Mouse (Mus musculus) embryonic facial prominence, embryonic 14.5 days (tissue): ENCODE data around the gene Samhd1. TPM values are rescaled to one million over a fixed set of nuclear protein-coding genes. Genes with fewer than 3 reads are reported as not detected.
A peak's percentile ranks its signal among the peaks of the same experiment; 100 is the strongest.

ENCODE experiments used
- ATAC-seq: fragments of 200-750 bp; cut with Nextera tagmentation; 2 replicates; pipeline ENCODE4 v1.8.0; 2017; ENCODE audit warnings: low read depth, moderate number of reproducible peaks, moderate TSS enrichment
- DNase-seq: peaks from one replicate; pipeline ENCODE4 v3.0.0-alpha.2; 2015; ENCODE audit warnings: low spot score
- H3K27ac ChIP-seq: fragments of 300-500 bp; sonication (generic); replicated peaks from 2 replicates; pipeline ENCODE4 v1.5.1; 2014; ENCODE audit warnings: low read depth, mild to moderate bottlenecking, low read length, moderate library complexity
- H3K27me3 ChIP-seq: fragments of 300-500 bp; sonication (generic); replicated peaks from 2 replicates; pipeline ENCODE4 v1.6.1; 2014; ENCODE audit warnings: low read length; ENCODE audit not compliant: control insufficient read depth, insufficient read depth
- H3K36me3 ChIP-seq: fragments of 300-500 bp; sonication (generic); 2 replicates; pipeline ENCODE4 v1.6.1; 2014; ENCODE audit warnings: low read length, mixed read lengths; ENCODE audit not compliant: control insufficient read depth, insufficient read depth
- H3K4me1 ChIP-seq: fragments of 300-500 bp; sonication (generic); 2 replicates; pipeline ENCODE4 v1.6.1; 2014; ENCODE audit warnings: antibody characterized with exemption, low read length; ENCODE audit not compliant: control insufficient read depth, insufficient read depth
- H3K4me2 ChIP-seq: fragments of 300-500 bp; sonication (generic); 2 replicates; pipeline ENCODE4 v1.6.1; 2014; ENCODE audit warnings: low read depth, mild to moderate bottlenecking, low read length, moderate library complexity, mixed read lengths
- H3K4me3 ChIP-seq: fragments of 300-500 bp; sonication (generic); 2 replicates; pipeline ENCODE4 v1.5.1; 2014; ENCODE audit warnings: low read depth, mild to moderate bottlenecking, low read length
- H3K9ac ChIP-seq: fragments of 300-500 bp; sonication (generic); 2 replicates; pipeline ENCODE4 v1.6.1; 2014; ENCODE audit warnings: low read depth, mild to moderate bottlenecking, low read length, moderate library complexity, mixed read lengths
- H3K9me3 ChIP-seq: fragments of 300-500 bp; sonication (generic); 2 replicates; pipeline ENCODE4 v1.6.1; 2016; ENCODE audit warnings: low read length; ENCODE audit not compliant: control insufficient read depth
- WGBS: fragments of 180-500 bp; shearing (Covaris S2); extraction: QIAGEN DNeasy Blood & Tissue Kit; methylation state at CpG from one replicate; pipeline ENCODE4 v1.1.7; 2014; 5-methylcytosine and 5-hydroxymethylcytosine counted together
- polyA plus RNA-seq: library from polyadenylated mRNA; unstranded; fragments of >200 nt; fragmentation: Nextera tagmentation; extraction: Ambion mirVana; gene quantifications from 2 replicates; pipeline ENCODE4 v1.2.1, GENCODE M21; 2014

Gene Samhd1
- polyA plus RNA-seq, 1 experiment from 2014 or later = 24.0 TPM

- peak; percentile 54 for DNase-seq
- Histone ChIP-seq H3K4me3 (no peak overlapping the region), H3K4me2 (no peak overlapping the region), H3K4me1 (peaks cover 70% of the 10 kb centered on the region), H3K36me3 (peaks cover 15% of the 10 kb centered on the region; the same call in 1 of the 2 replicates), H3K9me3 (no peaks in the 10 kb centered on the region), H3K27ac (peak overlapping the region; percentile 78), H3K27me3 (no peaks in the 10 kb centered on the region), H3K9ac (peak overlapping the region; percentile 38; the same call in 1 of the 2 replicates)
- no peak for ATAC-seq
- WGBS = 57% methylated on average over 14 of the region's 14 CpGs
These were observed 66.2 kb downstream of the Samhd1 start for GRCm38 (mm10) chr2:157068701-157069354.

- Histone ChIP-seq H3K27ac (no peak overlapping the region), H3K4me2 (no peak overlapping the region), H3K4me3 (no peak overlapping the region), H3K9ac (no peak overlapping the region), H3K36me3 (0 out of 2 replicates have a peak, but pooled peaks cover 3% of the 10 kb centered on the region), H3K27me3 (no peaks in the 10 kb centered on the region), H3K9me3 (no peaks in the 10 kb centered on the region), H3K4me1 (peaks cover 58% of the 10 kb centered on the region)
- DNase-seq (no peak), ATAC-seq (no peak)
- WGBS = 83% methylated on average over 7 of the region's 7 CpGs
These were observed 68.2 kb downstream of the Samhd1 start for GRCm38 (mm10) chr2:157066731-157067430.

- DNase-seq (no peak), ATAC-seq (no peak)
- H3K27me3 ChIP-seq = no peaks in the 10 kb centered on the region
- 71% methylated on average over 7 of the region's 7 CpGs for WGBS
- H3K9ac ChIP-seq = no peak overlapping the region
- no peaks in the 10 kb centered on the region for H3K9me3 ChIP-seq
- peaks cover 48% of the 10 kb centered on the region for H3K4me1 ChIP-seq
- H3K4me2 ChIP-seq = no peak overlapping the region
- 0 out of 2 replicates have a peak, but pooled peaks cover 3% of the 10 kb centered on the region for H3K36me3 ChIP-seq
- H3K27ac ChIP-seq = 0 out of 2 replicates have a peak overlapping the region, but pooled peaks have one; percentile 6
- H3K4me3 ChIP-seq = no peak overlapping the region
These were observed 69.2 kb downstream of the Samhd1 start for GRCm38 (mm10) chr2:157065879-157066226.

- DNase-seq (no peak), ATAC-seq (no peak)
- 0 out of 2 replicates have a peak, but pooled peaks cover 3% of the 10 kb centered on the region for H3K36me3 ChIP-seq
- no peak overlapping the region for H3K9ac ChIP-seq
- 72% methylated on average over 14 of the region's 14 CpGs for WGBS
- no peak overlapping the region for H3K4me2 ChIP-seq
- H3K27me3 ChIP-seq = no peaks in the 10 kb centered on the region
- H3K9me3 ChIP-seq = no peaks in the 10 kb centered on the region
- H3K27ac ChIP-seq = no peak overlapping the region
- H3K4me3 ChIP-seq = no peak overlapping the region
- peaks cover 42% of the 10 kb centered on the region for H3K4me1 ChIP-seq
These were observed 69.8 kb downstream of the Samhd1 start for GRCm38 (mm10) chr2:157064978-157065878.

- no peak overlapping the region for H3K4me2 ChIP-seq
- ATAC-seq (no peak), DNase-seq (no peak)
- peaks cover 35% of the 10 kb centered on the region for H3K4me1 ChIP-seq
- H3K27ac ChIP-seq = peak overlapping the region; percentile 44
- H3K36me3 ChIP-seq = peaks cover 12% of the 10 kb centered on the region; the same call in 1 of the 2 replicates
- H3K27me3 ChIP-seq = no peaks in the 10 kb centered on the region
- H3K4me3 ChIP-seq = no peak overlapping the region
- 0 out of 2 replicates have a peak overlapping the region, but pooled peaks have one; percentile 25 for H3K9ac ChIP-seq
- 53% methylated on average over 7 of the region's 7 CpGs for WGBS
- H3K9me3 ChIP-seq = no peaks in the 10 kb centered on the region
These were observed 70.9 kb downstream of the Samhd1 start for GRCm38 (mm10) chr2:157064136-157064535.

- peaks cover 12% of the 10 kb centered on the region; the same call in 1 of the 2 replicates for H3K36me3 ChIP-seq
- H3K27me3 ChIP-seq = no peaks in the 10 kb centered on the region
- DNase-seq (no peak), ATAC-seq (no peak)
- 64% methylated on average over 4 of the region's 4 CpGs for WGBS
- H3K4me3 ChIP-seq = no peak overlapping the region
- no peak overlapping the region for H3K4me2 ChIP-seq
- no peaks in the 10 kb centered on the region for H3K9me3 ChIP-seq
- no peak overlapping the region for H3K27ac ChIP-seq
- H3K4me1 ChIP-seq = peaks cover 33% of the 10 kb centered on the region
- H3K9ac ChIP-seq = no peak overlapping the region
These were observed 71.8 kb downstream of the Samhd1 start for GRCm38 (mm10) chr2:157063241-157063700.

- Histone ChIP-seq H3K36me3 (peaks cover 23% of the 10 kb centered on the region), H3K4me3 (no peak overlapping the region), H3K9ac (no peak overlapping the region), H3K4me2 (no peak overlapping the region), H3K4me1 (peaks cover 37% of the 10 kb centered on the region), H3K9me3 (no peaks in the 10 kb centered on the region), H3K27ac (no peak overlapping the region), H3K27me3 (no peaks in the 10 kb centered on the region)
- no peak for DNase-seq
- no peak for ATAC-seq
- WGBS = 88% methylated on average over 11 of the region's 11 CpGs
These were observed 74.3 kb downstream of the Samhd1 start for GRCm38 (mm10) chr2:157060557-157061305.

- Histone ChIP-seq H3K4me2 (no peak overlapping the region), H3K4me3 (no peak overlapping the region), H3K9ac (no peak overlapping the region), H3K27me3 (no peaks in the 10 kb centered on the region), H3K4me1 (peaks cover 36% of the 10 kb centered on the region), H3K9me3 (no peaks in the 10 kb centered on the region), H3K27ac (no peak overlapping the region), H3K36me3 (peaks cover 27% of the 10 kb centered on the region)
- DNase-seq (no peak), ATAC-seq (no peak)
- WGBS = 91% methylated on average over 14 of the region's 14 CpGs
These were observed 75.0 kb downstream of the Samhd1 start for GRCm38 (mm10) chr2:157060037-157060436.
